Mouse (Mus musculus): Measurements from ENCODE around the gene Cnga1.
"Not testable (repeated sequence)": the region's sequence is repeated elsewhere in the genome, so short reads cannot be mapped to it uniquely, and the experiment has no call there.

Cnga1 gene

DNA sequence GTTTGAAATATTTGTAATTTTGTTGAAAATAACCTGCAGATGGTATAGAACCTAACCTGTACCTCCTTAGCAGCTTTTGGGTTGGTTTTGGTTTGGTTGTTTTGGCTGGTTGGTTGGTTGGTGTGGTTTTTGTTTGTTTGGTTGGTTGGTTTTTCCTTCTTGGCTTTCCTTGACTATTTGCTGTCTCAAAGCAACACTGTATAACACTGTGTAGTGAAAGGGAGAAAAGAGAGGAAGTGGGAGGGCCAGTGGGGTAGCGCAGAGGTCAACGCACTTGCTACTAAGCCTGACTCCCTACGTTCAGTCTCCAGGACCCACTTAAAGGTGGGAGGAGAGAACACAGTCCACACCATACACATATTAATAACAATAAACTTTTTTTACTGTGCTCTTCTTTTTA, 7.5 kb downstream of the Cnga1 start:
- DNase-seq: no peak

DNA sequence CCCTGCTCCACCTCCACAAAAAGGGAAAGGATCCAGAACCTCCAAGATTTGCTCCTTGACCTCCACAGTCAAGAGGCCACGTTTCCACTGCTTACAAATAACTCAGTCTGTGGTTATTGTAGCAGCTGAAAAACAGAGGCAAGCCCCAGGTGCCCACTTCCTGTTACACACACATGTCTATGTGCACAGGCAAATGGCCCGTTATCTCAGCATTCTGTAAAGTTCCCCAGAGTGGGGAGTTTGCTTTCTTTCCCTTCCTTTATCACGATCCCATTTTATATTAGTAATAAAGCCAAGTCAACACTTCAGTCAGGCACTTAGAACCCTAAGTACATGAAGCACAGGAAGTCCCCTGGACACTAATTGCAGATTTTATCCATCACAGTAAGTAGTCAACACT, 8.0 kb downstream of the Cnga1 start:
- DNase-seq: no peak

- no peak for DNase-seq
Observed at GRCm38 (mm10) chr5:72634791-72635271, 9.2 kb downstream of the Cnga1 start.

DNA sequence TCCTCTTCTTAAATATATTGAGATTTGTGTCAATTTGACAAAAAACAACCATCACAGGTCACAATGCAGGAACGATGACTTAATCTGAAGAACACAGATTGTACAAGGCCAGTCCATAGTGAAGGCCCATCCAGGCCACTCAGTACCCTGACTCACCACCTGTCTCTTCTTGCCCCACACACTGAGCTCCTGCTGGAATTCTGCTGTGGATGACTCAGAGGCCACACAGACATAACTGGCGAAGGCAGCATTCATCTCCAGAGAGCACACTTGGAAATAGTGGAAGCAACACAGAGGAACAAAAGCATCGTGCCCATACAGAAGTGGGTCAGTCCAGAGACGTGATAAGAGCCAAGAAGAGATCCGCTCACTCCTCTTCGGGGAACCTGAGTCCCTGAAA, 14.0 kb downstream of the Cnga1 start:
- no peak for DNase-seq

DNA sequence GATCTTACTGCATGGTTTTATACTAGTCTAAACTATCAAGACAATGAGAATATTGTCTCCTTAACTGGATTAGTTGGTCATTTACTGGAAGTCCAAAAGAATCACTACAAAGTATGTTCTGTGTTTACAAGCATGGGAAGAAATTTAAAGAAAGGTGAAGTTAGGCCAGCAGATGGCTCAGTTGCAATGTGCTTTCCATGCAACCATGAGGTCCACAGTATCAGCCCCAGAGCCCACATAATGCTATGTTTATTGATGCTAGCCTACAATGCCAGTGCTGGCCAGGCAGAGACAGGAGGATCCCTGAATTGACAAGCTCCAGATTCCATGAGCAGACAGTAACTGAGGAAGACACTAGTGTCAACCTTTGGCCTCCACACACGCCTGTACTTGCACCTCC, 23.1 kb downstream of the Cnga1 start:
- DNase-seq: no peak

DNA sequence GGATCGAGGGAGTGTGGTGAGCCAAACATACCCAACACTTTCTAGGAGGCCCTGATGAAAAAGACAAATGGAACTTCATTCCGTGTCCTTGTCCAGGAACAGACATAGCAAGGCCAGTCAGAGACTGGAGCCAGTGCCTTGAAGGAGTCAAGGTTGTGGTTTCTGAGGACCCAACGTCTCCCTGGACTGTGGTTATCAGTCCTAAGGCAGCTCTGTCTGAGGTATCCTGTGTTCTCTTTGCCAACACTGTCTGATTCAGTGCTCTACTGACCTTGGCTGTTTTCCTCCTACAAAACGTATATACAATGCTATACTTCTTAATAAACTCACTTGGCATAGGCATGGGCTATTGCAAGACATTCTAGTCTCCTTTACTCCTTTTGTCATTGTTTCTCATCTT, 26.7 kb downstream of the Cnga1 start:
- DNase-seq: no peak

- DNase-seq: no peak
Observed at GRCm38 (mm10) chr5:72603138-72603537, 40.9 kb downstream of the Cnga1 start.

DNA sequence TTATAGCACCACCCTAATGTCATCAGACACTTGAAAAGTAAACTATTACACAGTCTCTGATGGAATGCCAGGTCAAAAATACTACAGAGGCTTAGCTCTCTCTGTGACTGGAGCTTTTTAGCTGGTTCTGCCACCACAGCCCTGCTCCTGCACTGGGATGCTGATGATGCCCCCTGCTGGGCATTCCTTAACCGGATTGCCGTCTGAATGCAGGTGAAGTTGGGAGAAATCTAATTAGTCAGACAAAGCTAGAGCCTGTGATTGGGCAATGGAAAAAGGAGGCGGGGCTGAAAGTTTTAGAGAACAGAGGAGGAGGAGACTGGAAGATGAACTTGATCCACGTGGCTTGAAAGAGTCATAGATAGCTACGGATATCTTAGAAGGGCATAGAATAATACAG, 43.1 kb downstream of the Cnga1 start:
- peak; percentile 74 for DNase-seq

- no peak for DNase-seq
Observed at GRCm38 (mm10) chr5:72587192-72587681, 56.8 kb downstream of the Cnga1 start, which contains the start of gene Gm5868. TSS of gene Gm5868 (minus strand) at chr5:72587551.

DNA sequence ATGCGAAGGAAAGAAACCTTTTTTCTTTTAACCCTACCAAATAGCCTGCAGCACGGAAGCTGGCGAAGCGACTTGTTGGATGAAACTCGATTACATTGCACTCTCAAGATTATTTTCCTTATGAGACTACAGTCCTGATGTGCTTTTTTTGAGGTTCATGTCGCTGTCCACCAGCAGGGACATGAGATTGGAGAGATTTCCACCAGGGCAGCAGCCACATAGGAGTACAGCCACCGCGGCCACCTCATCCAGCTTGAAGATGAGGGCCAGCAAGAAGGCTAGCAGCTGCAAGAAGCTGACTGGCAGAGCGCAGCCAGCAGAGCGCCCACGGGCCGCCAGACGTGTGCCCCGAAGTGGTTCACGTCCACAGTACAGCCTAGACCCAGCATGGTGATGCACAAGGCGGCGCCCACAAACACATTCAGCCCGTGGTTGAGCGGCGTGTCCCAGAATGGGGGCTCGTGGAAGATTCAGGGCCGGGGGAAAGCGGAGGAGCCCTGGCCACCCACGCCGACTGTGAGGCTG, 57.3 kb downstream of the Cnga1 start:
- DNase-seq: not testable (repeated sequence)

DNA sequence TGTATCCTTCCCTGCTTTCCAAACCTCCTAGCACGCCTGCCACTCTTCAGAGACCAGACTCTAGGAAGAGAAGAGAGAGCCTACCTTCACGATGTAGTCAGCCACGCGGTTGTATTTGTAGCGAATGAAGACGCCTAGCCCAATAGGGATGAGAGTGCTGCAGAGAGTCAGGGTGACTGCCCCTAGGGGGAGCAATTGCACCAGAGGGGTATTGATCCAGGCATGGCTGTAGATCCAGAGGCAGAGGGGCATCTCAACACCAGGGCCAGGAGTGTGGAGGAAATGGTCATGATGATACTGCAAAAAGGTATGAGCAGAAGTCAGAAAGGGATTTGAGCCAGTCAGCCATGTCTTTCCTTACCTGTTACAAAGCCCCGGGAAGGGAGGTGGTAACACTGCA, 58.0 kb downstream of the Cnga1 start:
- not testable (repeated sequence) for DNase-seq

DNA sequence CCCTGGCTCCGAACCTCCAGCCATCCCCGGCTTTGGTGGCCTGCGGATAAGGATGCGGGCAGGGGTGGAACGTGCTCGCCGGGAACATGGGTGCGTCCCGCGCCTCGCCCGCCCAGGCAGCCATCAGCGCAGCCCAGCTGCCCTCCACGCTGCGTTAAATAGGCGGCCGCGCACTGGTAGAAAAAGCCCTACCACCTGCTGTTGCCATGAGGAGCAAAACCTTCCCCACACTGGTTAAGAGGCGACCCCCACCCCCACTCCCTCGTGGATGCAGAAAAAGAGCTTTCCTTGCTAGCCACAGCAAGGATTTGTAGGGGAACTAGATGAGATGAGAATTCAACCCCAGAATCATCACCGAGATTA, 63.1 kb downstream of the Cnga1 start, which contains the start of gene Zar1:
Gene Zar1, minus strand, starts transcription at position 285 of the 363 bp plus-strand sequence.
- not testable (repeated sequence) for DNase-seq

GRCm38 (mm10) chr5:72580088-72580969, 63.7 kb downstream of the Cnga1 start:
- DNase-seq: not testable (repeated sequence)

DNA sequence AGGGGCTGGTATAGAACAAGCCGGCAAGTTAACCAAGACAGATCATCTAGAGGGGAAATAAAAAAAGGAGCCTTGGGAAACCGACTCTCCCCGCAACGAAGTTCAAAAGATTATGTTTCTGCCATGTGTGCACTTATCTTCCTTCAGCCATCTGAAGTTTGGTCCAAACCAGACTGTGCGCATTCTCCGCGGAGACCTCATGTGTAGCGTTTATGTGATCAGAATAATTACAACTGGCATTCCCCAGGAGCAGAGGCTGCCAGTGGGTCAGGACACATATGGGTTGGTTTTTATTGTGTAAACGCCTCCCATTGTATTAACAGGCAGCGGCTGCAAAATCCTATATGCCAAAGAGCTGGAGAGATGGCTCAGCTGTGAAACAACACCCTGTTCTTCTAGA, 64.5 kb downstream of the Cnga1 start:
- not testable (repeated sequence) for DNase-seq

GRCm38 (mm10) chr5:72565621-72566020, 78.5 kb downstream of the Cnga1 start:
- DNase-seq: peak; percentile 31

DNA sequence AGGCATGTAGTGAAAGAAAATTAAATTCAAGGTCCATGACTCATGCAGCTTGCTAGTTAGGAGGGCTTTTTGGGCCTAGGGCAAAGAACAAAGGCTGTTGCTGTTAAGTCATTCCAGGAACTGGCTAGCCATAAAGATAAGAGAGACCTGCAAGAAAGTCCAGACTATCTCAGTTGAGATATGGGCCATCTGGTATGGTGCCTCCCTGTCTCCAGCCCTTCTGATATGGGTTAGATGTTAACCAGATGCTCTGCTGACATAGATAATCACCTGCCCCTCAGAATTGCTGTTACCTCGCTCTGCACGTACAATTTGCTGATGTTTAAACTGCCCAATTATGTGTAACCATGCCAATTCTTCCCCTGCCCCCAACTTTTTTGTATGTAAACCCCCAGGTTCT, 80.9 kb downstream of the Cnga1 start:
- not testable (repeated sequence) for DNase-seq

- DNase-seq: no peak
Observed at GRCm38 (mm10) chr5:72560976-72561628, 83.0 kb downstream of the Cnga1 start.

GRCm38 (mm10) chr5:72559544-72560049, 84.5 kb downstream of the Cnga1 start, which contains the start of gene Nfxl1:
TSS of gene Nfxl1 (minus strand) at chr5:72559684.
- peak; percentile 96 for DNase-seq

DNA sequence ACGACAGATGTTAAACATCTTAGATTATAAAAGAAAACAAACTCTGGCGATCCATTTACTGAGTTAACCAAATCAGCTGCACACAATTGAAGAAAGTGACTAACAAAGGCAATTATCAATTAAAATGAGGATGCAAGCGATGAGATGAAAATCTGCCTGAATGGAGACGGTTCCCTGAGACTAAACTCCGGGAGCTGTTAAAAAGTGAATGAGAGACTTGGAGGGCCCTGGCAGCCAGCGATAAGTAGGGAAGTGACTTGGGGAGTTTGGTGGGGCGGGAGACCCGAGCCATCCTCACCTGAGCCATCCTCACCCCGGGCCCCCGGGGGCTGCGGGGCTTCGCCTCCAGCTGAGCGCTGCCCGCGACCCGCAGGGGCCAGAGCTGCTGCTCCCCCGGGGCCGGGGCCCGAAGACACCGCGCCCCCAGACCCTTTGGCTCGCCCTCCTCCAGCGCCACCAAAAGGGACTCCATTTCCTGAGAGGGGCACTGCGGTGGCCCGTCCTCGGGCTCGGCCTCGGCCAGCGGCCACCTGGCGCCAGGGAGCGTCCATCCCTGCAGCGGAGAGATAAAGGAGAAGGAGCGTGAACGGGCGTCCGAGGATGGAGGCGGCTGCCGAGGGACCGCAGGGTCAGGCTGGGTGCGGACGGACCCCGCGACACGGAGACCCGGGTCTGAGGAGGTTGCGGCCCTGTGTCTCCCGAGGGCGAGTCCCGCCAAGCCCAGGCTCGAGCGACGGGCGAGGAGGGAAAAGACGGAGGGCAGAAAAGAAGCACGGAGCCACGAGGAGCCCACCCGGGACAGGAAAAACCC, 85.2 kb downstream of the Cnga1 start:
- no peak for DNase-seq

- no peak for DNase-seq
Observed at GRCm38 (mm10) chr5:72556245-72556644, 87.8 kb downstream of the Cnga1 start.

All from kidney, adult 11 months (tissue).